Mouse (Mus musculus) bone marrow, adult 2 months (tissue): ENCODE measurements at regions not wholly inside any gene's neighbourhood (a gene's known extent, or its start where the extent isn't known, plus 50 kb on each side); places are given as distances from the start of the nearest gene placed in this dataset.

Source experiments
- CTCF ChIP-seq: fragments of 200-500 bp; IDR thresholded peaks from 2 replicates; pipeline ENCODE4 v1.5.1; 2011; ENCODE audit warnings: low read length, control low read depth; ENCODE audit not compliant: control insufficient read depth, insufficient read depth
- POLR2A ChIP-seq: fragments of 200-500 bp; IDR thresholded peaks from 2 replicates; pipeline ENCODE4 v1.6.1; 2011; ENCODE audit warnings: low read depth, mild to moderate bottlenecking, control low read depth, low read length, borderline replicate concordance; ENCODE audit not compliant: control insufficient read depth

- TF ChIP-seq POLR2A (no peak), CTCF (no peak)
Measured at GRCm38 (mm10) chr12:114939576-114939975, 1107.9 kb upstream of the Zfp386 start.
